Mouse (Mus musculus) brain, embryonic 14.5 days (tissue): ENCODE results near the gene Alk.

ENCODE experiments used
- CTCF ChIP-seq: fragments of 200-500 bp; IDR thresholded peaks from 2 replicates; pipeline ENCODE4 v1.5.1; 2012; ENCODE audit warnings: inconsistent platforms, mild to moderate bottlenecking, moderate library complexity, borderline replicate concordance; ENCODE audit not compliant: insufficient read depth, insufficient read length; ENCODE audit errors: extremely low read depth
- POLR2A ChIP-seq: fragments of 200-500 bp; IDR thresholded peaks from 2 replicates; pipeline ENCODE4 v1.6.1; 2012; ENCODE audit warnings: mild to moderate bottlenecking, inconsistent platforms, borderline replicate concordance; ENCODE audit not compliant: poor library complexity, insufficient read depth, insufficient read length, severe bottlenecking; ENCODE audit errors: extremely low read depth

DNA sequence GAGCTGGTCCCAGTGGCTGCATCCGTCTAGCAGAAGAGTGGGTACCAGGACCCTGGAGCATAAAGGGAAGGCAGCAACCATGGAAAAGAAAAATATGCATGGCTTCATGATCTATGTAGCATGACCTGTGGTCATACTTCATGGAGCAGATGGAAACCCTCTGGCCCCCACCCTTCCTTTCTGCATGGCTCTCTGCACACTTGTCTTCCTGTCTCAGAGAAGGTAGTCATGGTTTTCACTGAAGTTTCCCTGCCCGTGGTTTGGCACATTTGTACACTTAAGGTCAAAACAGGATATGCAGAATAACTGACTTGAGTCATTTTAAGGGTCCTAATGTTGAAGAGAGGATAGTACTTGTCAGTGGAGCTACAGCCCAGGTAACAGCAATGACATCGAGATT, 16.8 kb downstream of the Alk start:
- TF ChIP-seq CTCF (no peak), POLR2A (no peak)
